Mouse (Mus musculus): ENCODE results near the gene Myh11.
A peak's percentile ranks its signal among the peaks of the same experiment; 100 is the strongest.

Myh11 gene

DNA sequence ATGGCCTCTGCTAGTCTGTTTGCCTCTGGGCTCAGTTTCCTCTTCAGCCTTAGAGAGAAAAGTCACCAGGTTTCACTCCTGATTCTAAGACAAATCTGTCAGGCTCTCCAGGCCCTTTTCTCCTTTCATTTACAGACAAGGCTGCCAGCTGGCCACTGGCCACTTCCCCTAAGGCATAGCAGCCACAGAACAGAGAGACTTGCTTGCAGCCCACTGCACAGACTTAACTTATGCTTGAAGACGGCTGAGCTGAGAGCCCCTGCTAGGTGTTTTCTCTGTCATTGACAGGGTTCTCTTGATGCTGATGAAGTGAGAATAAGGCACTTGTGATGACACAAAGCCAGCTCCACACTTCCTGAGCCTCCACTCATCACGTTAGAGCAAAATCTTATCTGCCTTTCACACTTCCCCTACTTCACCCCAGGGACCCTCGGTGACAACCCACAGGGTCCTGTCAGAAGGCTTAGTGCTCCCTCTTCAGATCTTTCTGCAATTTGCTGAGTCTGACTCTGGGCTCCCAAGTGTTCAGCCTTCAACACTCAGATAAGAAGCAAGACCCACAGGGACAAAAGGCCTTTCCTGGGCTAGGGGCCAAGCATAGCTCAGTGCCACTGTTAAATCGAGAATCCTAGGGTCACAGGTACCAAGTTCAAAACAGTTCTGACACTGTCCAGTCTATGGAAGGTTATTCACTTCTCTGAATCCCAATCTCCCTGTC is 25.8 kb downstream of the Myh11 start:
- DNase-seq (ENCODE audit: low spot score) = no peak

DNA sequence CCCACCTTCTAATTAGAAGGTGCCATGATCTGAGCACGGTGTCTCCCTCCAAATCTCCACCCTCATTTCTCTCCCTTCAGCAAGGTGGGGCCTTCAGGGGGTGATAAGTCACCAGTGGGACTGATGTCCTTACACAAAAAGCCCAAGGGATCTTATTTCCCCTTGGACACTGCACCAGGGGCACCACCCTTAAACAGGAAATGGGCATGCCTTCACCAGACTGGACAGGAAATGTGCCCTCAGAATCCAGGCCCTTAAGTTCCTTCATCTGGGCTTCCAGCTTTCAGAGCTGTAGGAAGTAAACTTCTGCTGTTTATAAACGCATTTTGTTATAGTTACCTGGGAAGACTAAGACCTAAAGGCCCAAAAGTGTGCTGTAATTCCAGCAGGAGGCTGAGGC is 26.7 kb downstream of the Myh11 start:
- no peak for DNase-seq (ENCODE audit: low spot score)

DNA sequence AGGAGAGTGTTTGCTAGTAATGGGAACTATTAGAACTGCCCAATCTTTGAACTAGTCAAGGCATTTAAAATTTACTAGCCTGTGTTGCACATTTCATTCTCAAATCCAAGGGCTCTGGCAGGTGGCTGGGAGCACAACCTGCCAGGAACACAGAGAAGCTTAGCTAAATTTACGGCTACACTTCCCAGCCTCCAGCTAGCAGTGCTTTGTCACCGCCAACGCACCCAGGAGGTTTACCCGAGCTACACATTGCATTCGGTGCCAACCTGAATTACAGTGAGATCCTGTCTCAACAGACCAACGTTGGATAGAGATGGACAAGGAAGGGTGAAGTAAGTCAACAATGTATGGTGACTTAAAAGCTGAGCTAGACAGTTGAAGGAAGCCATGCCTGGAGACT is 27.9 kb downstream of the Myh11 start:
- DNase-seq (ENCODE audit: low spot score) = no peak

DNA sequence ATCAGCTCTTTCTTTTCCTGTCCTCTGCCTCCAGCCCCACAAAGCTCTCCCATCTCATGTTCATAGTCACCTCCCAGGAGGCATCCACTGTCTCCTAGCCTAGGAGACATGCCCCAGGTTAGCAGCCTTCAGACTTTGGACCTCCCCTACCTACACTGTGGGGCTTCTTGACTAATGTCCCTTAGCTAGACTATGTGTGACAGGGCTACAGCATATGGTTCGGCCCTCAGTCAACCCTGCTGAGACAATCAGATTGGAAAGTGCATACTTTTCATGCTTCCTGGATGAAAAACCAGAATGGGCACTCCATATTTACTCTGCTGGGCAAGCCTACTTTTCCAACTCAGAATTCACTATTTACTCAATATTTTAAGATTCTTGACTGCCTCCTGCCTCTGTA is 28.8 kb downstream of the Myh11 start:
- no peak for DNase-seq (ENCODE audit: low spot score)

DNA sequence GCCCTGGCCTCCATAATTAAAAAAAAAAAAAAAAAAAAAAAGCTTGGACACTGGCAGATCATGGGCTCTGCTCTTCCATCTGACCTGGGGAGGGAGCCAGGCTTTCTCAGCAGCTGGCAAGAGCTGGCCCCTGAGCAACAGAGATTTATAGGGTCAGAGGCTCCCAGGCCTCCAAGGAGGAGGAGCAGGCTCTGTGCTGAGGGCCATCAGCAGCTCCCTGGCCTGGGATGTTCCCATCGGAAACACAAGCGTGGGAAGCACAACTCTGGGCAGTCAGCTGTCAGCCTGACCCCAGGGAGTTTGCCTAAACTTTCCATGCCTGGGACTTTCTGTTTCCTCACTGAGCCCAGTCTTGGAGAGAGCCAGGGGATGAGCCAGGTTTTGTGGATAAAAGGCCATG is 32.3 kb downstream of the Myh11 start:
- DNase-seq (ENCODE audit: low spot score) = no peak

DNA sequence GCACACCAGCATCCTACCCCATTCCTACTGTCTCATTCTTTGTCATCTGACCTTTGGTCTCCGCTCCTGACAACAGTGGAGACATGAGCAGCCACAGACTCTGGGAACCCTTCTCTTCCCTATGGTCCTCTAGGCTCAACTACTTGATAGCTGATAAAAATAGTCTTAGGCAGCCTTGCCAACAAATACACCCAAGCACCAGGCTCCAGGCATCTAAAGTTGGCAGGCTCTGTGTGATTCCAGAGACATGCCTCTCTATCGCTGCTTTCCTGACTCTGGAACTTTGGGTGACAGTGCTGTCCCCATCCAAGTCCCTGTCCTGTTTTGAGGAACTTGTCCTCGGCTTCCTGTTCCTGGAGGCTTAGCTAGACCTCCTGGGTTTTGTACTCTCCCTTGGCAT is 37.6 kb downstream of the Myh11 start:
- DNase-seq (ENCODE audit: low spot score) = no peak

DNA sequence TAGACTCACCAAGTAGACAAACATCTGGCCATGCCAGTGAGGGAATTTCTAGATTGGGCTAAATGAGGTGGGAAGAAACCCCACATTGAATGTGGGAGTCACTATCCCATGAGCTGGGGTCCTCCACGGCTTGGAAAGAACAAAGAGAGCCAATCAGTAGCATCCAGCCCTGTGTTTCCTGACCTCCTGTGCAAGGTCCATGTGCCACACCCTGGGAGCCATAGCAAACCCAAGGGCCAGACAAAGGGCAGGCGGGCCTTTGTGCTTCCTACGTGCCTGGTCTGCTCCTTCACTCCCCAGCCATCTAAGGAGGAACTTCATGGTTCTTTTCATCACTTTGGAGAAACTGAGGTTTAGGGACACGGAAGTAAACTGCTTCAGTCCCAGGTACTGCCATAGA is 38.3 kb downstream of the Myh11 start:
- no peak for DNase-seq (ENCODE audit: low spot score)

DNA sequence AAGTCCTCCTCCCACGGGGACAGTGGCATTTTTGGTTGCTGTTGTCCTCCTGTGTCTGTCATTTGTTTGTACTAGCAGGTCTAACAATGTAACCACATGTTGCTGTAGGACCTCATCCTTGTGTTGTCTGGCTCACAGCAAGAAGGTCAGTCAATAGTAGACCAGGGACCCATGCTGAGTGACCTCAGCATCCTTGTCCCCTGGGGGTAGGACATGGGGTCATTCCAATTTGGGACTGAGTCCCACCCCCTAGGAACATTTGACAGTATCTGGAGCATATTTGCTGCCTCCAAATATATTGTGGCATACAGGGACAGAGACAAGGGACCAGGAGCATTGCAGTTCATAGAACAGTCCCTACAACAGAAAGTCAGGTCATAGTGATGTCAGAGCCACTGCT is 41.3 kb downstream of the Myh11 start:
- no peak for DNase-seq (ENCODE audit: low spot score)

DNA sequence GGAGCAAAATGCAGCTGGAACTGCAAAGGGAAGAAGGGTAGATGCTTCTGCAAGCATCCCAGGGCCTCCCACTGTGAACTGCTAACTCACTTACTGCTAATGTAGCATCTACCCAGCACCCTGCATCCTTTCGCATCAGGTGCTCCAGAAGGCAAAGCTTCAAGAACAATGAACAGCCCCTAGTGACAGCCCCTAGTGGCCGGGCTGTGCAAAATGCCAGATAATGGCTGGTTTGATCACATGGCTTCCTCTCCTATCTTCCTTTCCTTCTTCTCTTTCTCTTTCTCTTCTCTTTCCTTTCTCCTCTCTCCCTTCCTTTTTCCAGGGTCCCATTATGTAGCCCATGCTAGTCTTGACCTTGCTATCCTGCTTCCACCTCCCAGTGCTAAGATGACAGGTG is 48.6 kb downstream of the Myh11 start:
- DNase-seq (ENCODE audit: low spot score) = no peak

DNA sequence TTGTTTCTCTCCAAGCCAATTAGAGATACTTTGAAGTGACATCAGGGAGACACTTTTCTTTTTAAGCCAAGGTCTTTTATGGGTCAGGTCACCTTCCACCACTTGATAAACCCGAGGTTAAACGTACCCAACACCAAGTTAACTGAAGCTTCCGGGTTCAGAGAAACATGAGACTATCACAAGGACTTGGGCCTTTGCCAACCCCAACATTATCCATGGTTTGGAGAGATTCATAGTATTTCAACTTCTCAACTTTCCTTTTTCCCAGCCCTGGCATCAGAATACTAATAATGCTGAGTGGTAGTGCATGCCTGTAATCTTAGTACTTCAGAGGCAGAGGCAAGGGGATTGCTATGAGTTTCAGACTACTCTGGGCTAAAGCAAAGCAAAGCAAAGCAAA is 49.1 kb downstream of the Myh11 start:
- peak; percentile 55 for DNase-seq (ENCODE audit: low spot score)

DNA sequence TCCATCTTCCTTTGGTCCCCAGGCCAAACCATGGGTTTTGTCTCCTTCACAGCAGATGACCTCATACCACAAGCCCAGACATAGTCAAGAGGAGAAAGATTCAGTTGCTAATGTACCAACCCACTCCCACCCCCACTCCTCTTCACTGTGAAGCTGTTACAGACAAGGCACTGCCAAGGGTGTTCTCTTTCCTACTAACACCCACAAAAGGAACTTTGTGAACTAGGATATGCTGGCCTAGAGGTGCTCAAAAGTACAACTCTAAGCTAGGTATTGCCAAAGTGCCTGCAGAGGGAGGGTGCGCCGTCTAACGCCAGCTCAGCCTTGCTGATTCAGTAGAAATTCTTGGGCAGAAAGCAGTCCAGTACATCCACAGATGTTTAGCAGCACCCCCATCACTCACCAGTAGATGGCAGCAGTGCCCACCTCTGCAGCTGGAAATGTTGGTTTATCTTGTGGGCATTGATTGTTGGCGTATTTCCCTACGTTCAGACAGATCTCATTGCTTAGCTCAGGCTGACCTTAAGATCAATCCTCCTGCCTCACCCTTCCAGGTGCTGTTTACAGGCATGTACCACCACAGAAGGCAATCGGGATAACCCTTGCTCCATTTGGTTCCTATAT is 54.0 kb downstream of the Myh11 start:
- DNase-seq (ENCODE audit: low spot score) = peak; percentile 86

DNA sequence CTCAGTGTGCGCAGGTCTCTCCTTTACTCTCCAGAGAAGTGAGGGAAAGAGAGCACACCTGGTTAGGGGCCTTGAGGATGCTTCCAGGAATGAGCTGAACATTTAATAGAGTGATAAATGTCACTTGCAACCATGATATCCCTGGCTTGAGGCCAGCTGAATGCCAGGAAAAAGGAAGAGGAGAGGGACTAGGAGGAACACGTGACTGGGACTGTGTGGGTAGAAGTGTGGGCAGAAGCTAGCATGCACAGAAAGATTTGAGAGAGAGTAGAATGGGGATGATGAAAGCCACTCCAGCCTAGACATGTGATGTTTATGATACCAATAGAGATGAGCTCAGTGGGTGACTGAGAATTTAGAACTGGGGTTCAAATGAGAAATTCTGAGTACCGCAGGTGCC is 76.0 kb downstream of the Myh11 start:
- DNase-seq (ENCODE audit: low spot score) = no peak

DNA sequence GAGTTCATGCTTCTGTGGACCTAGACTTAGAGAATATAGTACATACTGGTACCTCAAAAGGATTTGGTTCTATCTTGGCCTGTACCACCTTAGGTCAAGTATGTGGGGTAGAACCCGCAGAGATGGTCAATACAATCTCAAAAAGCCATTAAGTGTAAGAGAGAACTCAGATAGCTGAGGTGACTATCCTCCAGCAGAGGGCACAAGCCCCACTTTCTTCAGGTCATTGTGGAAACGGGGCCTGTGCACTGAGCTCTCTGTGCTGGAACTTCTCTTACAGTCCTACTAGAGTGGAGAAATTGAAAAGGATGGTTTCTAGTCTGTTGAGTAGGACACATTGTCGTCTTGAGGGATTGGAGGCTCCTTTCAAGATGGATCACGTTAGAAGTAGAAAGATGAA is 92.4 kb downstream of the Myh11 start:
- no peak for DNase-seq (ENCODE audit: low spot score)

DNA sequence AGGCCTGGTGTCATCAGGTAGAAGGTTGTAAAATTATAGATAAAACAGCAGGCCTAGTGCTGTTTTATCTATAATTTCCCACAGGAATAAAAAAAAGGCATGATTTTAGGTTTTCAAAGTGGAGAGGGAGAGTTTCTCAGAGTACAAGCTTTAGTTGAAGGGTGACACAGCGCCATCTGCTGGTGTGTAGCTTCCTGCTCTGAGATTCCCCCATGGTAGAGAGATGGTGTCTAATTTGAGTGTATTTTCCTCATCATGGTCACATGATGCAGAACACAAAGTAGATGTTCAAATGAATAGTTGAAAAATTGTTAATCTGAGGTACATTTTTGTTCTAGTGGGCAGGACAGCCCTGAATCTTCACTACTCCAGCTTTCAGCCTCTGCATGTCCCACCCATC is 95.7 kb downstream of the Myh11 start:
- DNase-seq (ENCODE audit: low spot score) = peak; percentile 82

DNA sequence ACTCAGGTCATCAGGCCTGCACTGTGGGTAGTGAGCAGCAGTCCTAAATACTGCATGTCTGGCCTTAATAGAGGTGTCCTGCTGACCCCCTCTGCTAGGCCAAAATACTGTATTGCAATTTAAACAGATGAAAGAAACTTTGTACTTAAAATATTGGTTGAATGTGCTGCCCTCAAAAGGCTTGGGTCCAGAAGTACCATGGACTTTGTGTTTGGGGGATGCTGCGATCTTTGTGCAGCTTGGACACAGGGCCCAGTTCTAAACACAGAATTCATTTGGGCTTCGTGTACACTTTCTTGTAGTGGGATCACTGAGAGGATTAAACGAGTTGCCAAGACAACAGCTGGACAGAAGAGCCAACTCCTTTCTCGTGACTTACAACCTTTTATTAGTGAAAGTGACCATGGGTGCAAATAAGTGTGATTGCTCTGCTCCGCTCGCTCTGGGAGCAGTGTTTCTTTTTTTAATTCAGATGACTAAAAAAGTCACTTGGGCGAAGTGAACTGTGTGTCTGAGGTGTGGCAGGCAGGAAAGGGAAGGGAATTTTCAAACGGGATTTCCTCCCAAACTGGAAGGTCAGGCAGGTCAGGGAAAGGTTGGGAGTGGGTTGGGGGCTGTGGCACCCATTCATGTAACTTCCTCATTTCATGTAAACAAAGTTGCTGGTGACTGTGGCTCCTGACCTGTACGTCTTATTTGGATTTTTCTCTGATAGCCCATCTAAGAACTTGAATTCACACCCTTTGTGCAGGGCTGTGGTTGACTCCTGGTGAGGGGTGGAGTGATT is 96.8 kb downstream of the Myh11 start:
- no peak for DNase-seq (ENCODE audit: low spot score)

DNA sequence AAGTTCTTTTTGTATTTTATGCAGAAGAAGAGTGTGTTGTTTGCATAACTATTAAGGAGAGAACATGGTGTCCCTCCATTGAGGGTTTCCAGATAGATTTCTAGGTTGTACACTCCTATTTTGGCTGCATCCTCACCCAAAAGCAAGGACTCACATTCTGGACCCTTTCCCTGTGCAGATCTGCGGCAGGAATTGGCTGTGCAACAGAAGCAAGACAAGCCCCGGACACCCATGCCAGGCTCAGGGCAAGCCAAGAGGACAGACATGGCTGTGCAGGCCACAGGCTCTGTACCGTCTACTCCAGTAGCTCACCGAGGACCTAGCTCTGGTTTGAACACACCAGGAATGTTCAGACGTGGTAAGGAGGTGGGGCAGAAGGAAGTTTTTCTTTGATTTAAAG is 105.7 kb downstream of the Myh11 start:
- no peak for DNase-seq (ENCODE audit: low spot score)

DNA sequence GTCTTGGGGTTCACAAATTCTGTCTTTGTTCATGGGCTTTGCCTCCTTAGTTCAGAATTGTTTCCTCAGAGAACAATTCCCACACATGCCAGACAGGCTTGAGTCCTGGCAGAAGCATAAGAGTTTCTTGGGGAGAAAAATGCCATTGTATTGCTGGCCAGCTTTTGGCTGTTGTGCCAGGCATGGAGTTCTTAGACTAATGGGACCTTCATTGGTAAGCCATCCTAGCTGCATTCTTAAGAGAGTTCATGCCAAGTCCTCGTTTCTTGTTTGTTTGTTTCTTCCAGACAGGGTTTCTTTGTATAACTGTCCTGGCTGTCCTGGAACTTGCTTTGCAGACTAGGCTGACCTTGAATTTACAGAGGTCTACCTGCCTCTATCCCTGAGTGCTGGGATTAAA is 107.3 kb downstream of the Myh11 start:
- no peak for DNase-seq (ENCODE audit: low spot score)

DNA sequence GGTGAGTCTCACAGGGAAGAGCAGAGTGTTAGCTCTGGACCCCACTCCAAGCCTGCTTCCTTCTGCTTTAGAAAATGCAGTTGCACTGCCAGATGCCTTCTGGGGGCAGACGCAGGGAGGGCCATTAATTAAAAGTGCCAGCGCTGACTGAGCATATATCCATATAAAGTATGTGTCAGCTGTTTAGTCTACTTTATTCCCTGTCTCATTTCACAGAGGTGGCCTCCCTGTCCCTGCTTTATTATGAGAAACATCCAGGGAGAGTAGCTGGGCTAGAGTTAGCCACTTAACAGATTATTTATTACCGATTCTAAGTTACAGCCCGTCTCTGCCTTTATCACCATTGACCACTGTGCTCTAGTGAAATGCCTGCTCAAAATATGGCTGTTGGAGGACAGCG is 108.8 kb downstream of the Myh11 start:
- no peak for DNase-seq (ENCODE audit: low spot score)

DNA sequence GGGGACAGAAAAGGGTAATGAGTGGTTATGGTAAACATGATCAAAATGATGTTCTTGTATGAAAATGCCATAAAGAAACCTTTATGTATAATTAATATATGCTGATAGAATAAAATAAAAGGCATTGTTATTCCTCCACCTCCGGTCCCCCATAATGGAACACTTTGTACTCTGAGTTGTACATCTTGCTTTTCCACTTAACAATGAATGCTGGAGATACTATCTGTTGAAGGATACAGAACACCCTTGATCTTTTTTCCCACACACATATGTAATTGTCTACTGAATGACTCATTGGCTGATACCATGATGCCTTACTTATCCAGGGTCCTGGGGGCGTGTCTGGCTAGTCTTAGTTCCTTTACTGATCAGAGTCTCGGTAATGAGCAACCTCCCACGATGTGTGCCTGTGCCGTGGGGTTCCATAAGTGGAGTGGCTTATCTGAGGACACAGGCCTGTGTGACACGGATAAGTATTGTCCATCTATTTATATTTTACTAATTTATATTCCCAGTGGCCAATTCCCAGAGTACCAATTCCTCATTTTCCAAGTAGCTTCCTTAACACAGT is 110.9 kb downstream of the Myh11 start:
- no peak for DNase-seq (ENCODE audit: low spot score)

DNA sequence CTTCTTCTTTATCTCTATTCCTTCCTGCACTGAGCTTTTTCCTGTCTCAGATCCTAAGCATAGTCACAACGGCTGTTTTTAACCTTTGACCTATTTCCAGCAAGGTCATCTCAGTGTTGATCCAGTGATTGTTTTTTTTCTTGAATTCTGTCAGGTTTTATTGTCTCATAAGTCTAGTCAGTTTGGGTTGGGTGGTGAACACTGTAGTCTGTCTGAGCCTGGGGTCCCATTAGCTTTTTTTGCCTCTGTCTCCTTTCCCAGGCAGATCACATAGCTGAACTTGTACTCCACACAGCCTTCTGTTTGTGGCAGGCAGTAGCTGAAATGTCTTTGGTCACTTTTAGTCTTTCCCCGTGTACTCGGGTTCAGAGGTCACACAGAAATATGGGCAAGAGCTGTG is 113.1 kb downstream of the Myh11 start:
- DNase-seq (ENCODE audit: low spot score) = no peak

DNA sequence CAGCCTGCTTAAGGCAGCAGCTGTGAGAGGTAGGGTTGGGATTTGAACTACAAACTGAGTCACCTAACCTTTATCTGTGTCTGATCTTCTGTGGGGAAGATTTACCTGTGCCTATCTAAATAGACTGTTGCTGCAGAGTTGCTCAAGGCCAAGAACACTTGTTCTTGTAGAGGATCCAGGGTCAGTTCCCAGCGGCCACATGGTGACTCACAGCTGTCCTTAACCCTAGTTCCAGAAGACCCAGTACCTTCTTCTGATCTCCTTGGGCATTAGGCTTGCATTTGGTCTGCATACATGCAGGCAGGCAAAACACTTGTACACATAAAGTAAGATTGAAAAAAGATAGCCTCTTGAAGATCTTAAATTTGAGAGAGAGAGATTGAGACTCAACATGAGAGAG is 121.5 kb downstream of the Myh11 start:
- no peak for DNase-seq (ENCODE audit: low spot score)

DNA sequence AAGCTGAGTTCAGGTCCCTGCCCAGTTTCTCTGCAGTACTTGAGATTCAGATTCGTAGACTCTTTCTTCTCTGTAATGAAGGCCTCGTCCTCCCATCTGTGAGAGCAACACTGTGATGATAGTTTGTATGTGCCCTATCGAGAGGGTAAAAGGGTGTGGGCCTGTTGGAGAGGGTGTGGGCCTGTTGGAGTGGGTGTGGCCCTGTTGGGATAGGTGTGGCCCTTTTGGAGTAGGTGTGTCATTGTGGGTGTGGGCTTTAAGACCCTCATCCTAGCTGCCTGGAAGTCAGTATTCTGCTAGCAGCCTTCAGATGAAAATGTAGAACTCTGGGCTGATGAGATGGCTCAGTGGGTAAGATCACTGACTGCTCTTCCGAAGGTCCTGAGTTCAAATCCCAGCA is 124.7 kb downstream of the Myh11 start:
- DNase-seq (ENCODE audit: low spot score) = no peak

DNA sequence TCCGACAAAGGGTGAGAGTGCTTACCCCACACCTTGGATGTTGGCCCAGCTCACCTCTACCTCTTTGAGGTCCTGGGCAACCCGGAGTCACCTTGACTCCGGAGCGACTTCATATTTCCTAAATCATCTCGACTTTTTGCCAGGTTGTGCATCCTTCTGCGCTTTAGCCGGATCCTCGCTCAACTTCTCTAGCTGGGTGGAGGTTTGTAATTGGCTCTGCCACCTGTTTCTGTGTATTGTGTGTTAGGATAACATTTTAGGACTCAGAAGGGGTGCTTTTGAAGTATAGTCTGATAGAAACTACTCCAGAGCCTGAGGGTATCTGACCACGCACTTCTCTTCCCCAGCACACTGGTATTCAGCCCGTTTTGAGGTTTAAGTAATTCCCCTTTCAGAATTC is 127.4 kb downstream of the Myh11 start:
- no peak for DNase-seq (ENCODE audit: low spot score)

Measured in testis, postnatal 10 days (tissue).